Mouse (Mus musculus) erythroblast, embryonic 14.5 days (primary cell): ENCODE measurements around the gene Phf7.

ENCODE experiments used
- GATA1 ChIP-seq: IDR thresholded peaks from 2 replicates; pipeline ENCODE4 v1.6.1; 2012; ENCODE audit warnings: low read length, inconsistent platforms, mixed read lengths
- TAL1 ChIP-seq: IDR thresholded peaks from 3 replicates; pipeline ENCODE4 v1.6.1; 2012; ENCODE audit warnings: low read length, inconsistent platforms, mixed read lengths

GRCm38 (mm10) chr14:31230442-31230841 is 20.7 kb downstream of the Phf7 start:
- TF ChIP-seq GATA1: no peak
- no peak for TF ChIP-seq TAL1
